Mouse (Mus musculus) lung, adult 2 months (tissue): Measurements from ENCODE around the gene Sphk2.

Experiments used
- CTCF ChIP-seq: fragments of 200-500 bp; IDR thresholded peaks from 2 replicates; pipeline ENCODE4 v1.5.1; 2011; ENCODE audit warnings: mild to moderate bottlenecking, low read length, control low read depth; ENCODE audit not compliant: insufficient read depth
- POLR2A ChIP-seq: fragments of 200-500 bp; IDR thresholded peaks from 2 replicates; pipeline ENCODE4 v1.6.1; 2011; ENCODE audit warnings: low read depth, mild to moderate bottlenecking, control low read depth, low read length, borderline replicate concordance; ENCODE audit errors: extremely low read depth

DNA sequence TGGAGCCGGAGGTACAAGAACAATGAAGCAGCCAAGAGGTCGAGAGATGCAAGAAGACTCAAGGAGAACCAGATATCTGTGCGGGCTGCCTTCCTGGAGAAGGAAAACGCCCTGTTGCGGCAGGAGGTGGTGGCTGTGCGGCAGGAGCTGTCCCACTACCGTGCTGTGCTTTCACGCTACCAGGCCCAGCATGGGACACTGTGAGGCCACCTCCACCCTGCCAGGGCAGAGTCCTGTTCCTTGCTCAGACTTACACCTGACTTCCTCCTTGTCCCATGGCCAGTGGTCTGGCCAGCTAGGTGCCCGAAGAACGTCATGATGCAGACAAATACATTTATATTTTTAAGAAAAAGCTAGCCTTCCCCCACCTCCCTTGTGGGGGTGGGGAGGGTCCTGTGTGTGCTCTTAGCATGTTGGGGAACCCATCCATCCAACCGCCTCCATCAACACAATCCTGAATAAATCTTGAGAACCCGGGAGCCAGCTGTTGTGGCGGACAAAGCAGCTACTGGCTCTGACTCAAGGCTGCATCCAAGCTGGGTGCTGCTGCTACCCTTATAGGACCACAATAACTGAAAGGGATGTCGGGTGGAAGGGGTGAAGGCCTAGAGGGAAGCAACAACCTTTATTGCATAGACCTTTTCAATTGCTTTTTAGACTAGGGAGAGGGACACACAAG is 8.0 kb downstream of the Sphk2 start:
- TF ChIP-seq CTCF (no peak), POLR2A (peak; percentile 63; the same call in 1 of the 2 replicates)
